Mouse (Mus musculus): ENCODE measurements around the gene Acss2. TPM values are rescaled to one million over a fixed set of nuclear protein-coding genes. Genes with fewer than 3 reads are reported as not detected.
A peak's percentile ranks its signal among the peaks of the same experiment; 100 is the strongest.
"Not testable (repeated sequence)": the region's sequence is repeated elsewhere in the genome, so short reads cannot be mapped to it uniquely, and the experiment has no call there.

Acss2 gene
- polyA plus RNA-seq, 1 experiment: 59.5 TPM

DNA sequence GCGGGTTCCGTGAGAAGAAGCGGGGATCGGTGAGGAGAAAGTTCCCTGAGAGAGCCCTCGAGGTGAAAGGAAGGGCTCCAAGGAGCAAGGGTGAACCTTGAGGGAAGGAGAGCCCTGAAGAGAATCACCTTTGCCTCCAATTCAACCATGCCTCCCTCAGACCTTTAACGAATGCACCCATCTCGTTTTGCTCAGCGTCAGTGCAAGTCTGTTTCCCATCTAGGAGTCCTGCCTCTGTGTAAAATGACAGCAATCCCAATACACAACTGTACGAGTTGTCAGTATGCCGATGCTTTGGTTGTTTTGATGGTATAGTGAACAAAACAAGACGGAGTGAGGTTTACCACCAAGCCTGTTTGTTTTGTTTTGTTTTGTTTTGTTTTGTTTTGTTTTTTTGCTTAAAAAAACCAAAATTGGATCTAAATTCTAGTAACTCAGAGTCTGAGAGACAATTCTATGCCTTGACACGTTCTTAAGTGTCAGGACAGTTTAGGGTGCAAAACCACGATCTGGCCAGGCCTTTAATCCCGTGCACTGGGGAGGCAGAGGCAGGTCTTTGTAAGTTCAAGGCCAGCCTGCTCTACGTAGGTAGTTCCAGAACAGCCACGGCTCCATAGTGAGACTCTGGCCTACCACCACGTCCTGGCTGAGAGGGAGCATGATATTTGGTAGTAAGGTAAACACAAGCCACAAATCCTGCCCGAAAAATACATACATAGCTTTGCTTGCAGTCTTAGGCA lies 953 bp downstream of the Acss2 start:
- no peaks in the 10 kb centered on the region for H3K36me3 ChIP-seq (ENCODE audit: control insufficient read depth, insufficient read depth, low read length)
- H3K27me3 ChIP-seq (ENCODE audit: control insufficient read depth, insufficient read depth, low read length): no peaks in the 10 kb centered on the region
- TF ChIP-seq POLR2A (IDR thresholded peaks at IDR 0.05; ENCODE audit: control insufficient read depth, low read depth, low read length) (no peak), CTCF (IDR thresholded peaks at IDR 0.05; ENCODE audit: control insufficient read depth, insufficient read depth, insufficient replicate concordance, low read depth, low read length) (no peak)
- peak overlapping the region; percentile 77 for H3K27ac ChIP-seq (ENCODE audit: control insufficient read depth, insufficient read depth, low read depth, low read length)
- H3K4me3 ChIP-seq (ENCODE audit: control insufficient read depth, low read depth, low read length): peak overlapping the region; percentile 94
- H3K4me1 ChIP-seq (ENCODE audit: control insufficient read depth, insufficient read depth, low read length): peaks cover 5% of the 10 kb centered on the region

DNA sequence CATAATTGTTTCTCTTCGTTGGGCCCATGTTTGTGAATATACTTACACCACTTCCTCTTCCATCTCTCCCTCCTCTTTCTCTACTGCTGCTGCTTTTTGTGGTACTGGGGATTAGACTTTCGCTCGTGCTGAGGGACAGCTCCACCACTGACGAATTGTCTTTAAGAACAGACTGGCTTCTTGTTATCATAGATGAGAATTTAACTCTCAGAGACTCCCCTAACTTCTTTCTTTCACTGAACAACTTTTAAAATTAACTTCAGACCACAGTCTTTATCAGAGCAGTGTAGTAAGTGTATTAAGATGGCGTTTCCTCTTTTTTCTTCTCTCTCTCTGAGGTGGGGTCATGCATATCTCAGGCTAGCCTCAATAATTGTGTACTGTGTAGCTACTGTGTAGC lies 6.0 kb downstream of the Acss2 start:
- Histone ChIP-seq H3K27me3 (ENCODE audit: control insufficient read depth, insufficient read depth, low read length) (no peaks in the 10 kb centered on the region), H3K27ac (ENCODE audit: control insufficient read depth, insufficient read depth, low read depth, low read length) (no peak overlapping the region), H3K4me1 (ENCODE audit: control insufficient read depth, insufficient read depth, low read length) (peaks cover 2% of the 10 kb centered on the region), H3K4me3 (ENCODE audit: control insufficient read depth, low read depth, low read length) (no peak overlapping the region), H3K36me3 (ENCODE audit: control insufficient read depth, insufficient read depth, low read length) (no peaks in the 10 kb centered on the region)
- TF ChIP-seq CTCF (IDR thresholded peaks at IDR 0.05; ENCODE audit: control insufficient read depth, insufficient read depth, insufficient replicate concordance, low read depth, low read length) (no peak), POLR2A (IDR thresholded peaks at IDR 0.05; ENCODE audit: control insufficient read depth, low read depth, low read length) (no peak)

DNA sequence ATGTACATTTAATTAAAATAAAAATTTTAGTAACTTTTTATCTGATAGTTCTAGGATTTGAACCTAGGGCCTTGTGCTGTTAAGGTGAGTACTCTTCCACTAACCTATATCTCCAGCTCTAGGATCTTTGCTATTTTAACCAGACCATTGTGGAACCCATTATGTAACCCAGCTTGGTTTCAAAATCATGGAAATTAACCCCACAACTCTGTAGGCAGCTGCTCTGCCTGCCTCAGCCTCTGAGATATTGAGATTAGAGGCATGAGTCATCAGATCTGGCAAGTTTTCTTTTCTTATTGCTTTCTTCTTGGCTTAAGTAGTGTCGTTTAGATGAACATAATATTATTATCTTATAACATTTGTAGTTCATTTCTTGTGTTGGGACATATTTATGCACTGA lies 6.6 kb downstream of the Acss2 start:
- TF ChIP-seq POLR2A (IDR thresholded peaks at IDR 0.05; ENCODE audit: control insufficient read depth, low read depth, low read length) (no peak), CTCF (IDR thresholded peaks at IDR 0.05; ENCODE audit: control insufficient read depth, insufficient read depth, insufficient replicate concordance, low read depth, low read length) (no peak)
- Histone ChIP-seq H3K4me1 (ENCODE audit: control insufficient read depth, insufficient read depth, low read length) (no peaks in the 10 kb centered on the region), H3K27ac (ENCODE audit: control insufficient read depth, insufficient read depth, low read depth, low read length) (no peak overlapping the region), H3K4me3 (ENCODE audit: control insufficient read depth, low read depth, low read length) (no peak overlapping the region), H3K27me3 (ENCODE audit: control insufficient read depth, insufficient read depth, low read length) (no peaks in the 10 kb centered on the region), H3K36me3 (ENCODE audit: control insufficient read depth, insufficient read depth, low read length) (no peaks in the 10 kb centered on the region)

DNA sequence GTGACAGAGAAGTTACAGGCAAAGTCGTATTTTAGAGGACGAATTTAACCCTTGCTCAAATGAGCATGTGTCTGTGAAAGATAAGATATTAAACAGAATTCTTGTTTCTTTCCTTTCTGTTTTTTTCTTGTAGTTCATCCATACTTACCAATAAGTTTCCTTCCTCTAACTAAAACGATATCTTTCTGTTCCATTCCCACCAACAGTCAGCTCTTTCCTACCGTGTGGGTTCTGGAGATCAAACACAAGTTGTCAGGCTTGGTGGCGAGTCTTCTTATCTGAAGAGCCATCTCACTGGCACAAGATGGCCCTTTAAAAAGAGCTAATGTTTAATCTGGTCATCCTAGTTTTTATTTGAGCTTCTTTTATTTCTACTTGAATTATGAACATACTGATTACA lies 9.6 kb downstream of the Acss2 start:
- no peaks in the 10 kb centered on the region for H3K4me1 ChIP-seq (ENCODE audit: control insufficient read depth, insufficient read depth, low read length)
- H3K36me3 ChIP-seq (ENCODE audit: control insufficient read depth, insufficient read depth, low read length): no peaks in the 10 kb centered on the region
- H3K27ac ChIP-seq (ENCODE audit: control insufficient read depth, insufficient read depth, low read depth, low read length): no peak overlapping the region
- no peaks in the 10 kb centered on the region for H3K27me3 ChIP-seq (ENCODE audit: control insufficient read depth, insufficient read depth, low read length)
- H3K4me3 ChIP-seq (ENCODE audit: control insufficient read depth, low read depth, low read length): no peak overlapping the region
- TF ChIP-seq POLR2A (IDR thresholded peaks at IDR 0.05; ENCODE audit: control insufficient read depth, low read depth, low read length): no peak
- TF ChIP-seq CTCF (IDR thresholded peaks at IDR 0.05; ENCODE audit: control insufficient read depth, insufficient read depth, insufficient replicate concordance, low read depth, low read length): no peak

DNA sequence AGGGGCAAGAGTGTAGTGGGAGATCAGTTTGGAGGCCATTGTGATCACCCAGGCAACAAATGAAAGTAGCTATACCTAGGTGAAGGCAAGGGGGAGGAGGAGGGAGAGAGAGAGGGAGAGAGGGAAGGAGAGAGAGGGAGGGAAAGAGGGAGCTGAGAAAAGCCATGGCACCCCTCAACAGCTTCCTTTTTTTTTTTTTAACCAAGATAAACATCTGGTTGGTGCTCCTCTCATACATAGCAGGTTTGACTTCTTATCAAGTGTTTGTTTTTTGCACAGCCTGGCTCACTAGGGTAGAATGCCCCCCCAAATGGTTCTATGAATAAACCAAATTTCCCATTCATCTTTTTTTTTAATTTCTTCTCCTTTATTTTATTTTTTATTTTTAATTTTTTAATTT lies 18.5 kb downstream of the Acss2 start:
- Histone ChIP-seq H3K4me1 (ENCODE audit: control insufficient read depth, insufficient read depth, low read length) (no peaks in the 10 kb centered on the region), H3K27me3 (ENCODE audit: control insufficient read depth, insufficient read depth, low read length) (no peaks in the 10 kb centered on the region), H3K4me3 (ENCODE audit: control insufficient read depth, low read depth, low read length) (no peak overlapping the region), H3K36me3 (ENCODE audit: control insufficient read depth, insufficient read depth, low read length) (no peaks in the 10 kb centered on the region), H3K27ac (ENCODE audit: control insufficient read depth, insufficient read depth, low read depth, low read length) (no peak overlapping the region)
- no peak for TF ChIP-seq CTCF (IDR thresholded peaks at IDR 0.05; ENCODE audit: control insufficient read depth, insufficient read depth, insufficient replicate concordance, low read depth, low read length)
- TF ChIP-seq POLR2A (IDR thresholded peaks at IDR 0.05; ENCODE audit: control insufficient read depth, low read depth, low read length): no peak

DNA sequence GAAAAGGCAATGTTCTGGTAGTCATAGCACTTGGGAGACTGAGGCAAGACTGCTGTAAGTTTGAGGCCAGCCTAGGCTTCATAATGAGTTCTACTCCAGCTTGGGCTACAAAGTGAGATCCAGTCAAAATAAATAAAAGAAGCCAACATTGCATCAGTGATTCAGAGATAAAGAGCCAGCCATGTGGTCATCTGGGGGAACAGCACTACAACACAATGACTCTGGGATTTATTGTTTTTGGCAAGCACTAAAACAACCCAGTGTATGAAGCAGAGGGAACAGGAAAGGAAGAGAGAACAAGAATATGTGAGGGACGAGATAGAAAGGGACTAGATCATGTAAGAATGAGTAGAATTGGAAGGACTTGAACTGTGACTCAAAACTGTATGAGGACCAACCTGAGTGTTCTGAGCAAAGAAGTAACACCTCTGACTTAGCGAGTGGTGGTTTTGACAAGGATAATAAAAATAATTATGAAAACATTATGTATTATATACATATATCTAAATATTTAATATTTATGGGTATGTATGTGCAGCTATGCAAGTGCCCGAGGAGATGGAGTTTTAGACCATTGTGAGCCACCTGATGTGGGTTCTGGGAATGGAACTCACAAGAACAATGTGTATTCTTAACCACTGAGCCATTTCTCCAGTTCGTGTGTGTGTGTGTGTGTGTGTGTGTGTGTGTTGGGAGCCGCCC lies 20.2 kb downstream of the Acss2 start:
- Histone ChIP-seq H3K27me3 (ENCODE audit: control insufficient read depth, insufficient read depth, low read length) (no peaks in the 10 kb centered on the region), H3K27ac (ENCODE audit: control insufficient read depth, insufficient read depth, low read depth, low read length) (no peak overlapping the region; the same call in 1 of the 2 replicates), H3K4me3 (ENCODE audit: control insufficient read depth, low read depth, low read length) (no peak overlapping the region), H3K36me3 (ENCODE audit: control insufficient read depth, insufficient read depth, low read length) (no peaks in the 10 kb centered on the region), H3K4me1 (ENCODE audit: control insufficient read depth, insufficient read depth, low read length) (no peaks in the 10 kb centered on the region)
- no peak for TF ChIP-seq POLR2A (IDR thresholded peaks at IDR 0.05; ENCODE audit: control insufficient read depth, low read depth, low read length)
- no peak for TF ChIP-seq CTCF (IDR thresholded peaks at IDR 0.05; ENCODE audit: control insufficient read depth, insufficient read depth, insufficient replicate concordance, low read depth, low read length)

DNA sequence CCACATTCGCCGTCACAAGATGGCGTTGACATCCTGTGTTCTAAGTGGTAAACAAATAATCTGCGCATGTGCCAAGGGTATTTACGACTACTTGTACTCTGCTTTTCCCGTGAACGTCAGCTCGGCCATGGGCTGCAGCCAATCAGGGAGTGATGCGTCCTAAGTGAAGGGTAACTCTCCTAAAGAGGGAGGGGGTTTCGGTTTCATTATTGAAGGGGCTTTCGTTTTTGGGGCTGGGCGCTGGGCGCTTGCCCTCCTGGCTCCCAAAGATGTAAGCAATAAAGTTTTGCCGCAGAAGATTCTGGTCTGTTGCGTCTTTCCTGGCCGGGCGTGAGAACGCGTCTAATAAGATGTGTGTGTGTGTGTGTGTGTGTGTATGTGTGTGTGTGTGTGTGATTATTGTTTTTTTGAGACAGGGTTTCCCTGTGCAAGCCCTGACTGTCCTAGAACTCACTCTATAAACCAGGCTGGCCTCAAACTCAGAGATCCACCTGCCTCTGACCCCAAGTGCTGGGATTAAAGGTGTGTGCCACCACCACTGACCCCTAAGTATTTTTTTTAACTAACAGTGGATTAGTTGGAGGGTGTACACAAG lies 20.8 kb downstream of the Acss2 start:
- H3K27ac ChIP-seq (ENCODE audit: control insufficient read depth, insufficient read depth, low read depth, low read length); H3K36me3 ChIP-seq (ENCODE audit: control insufficient read depth, insufficient read depth, low read length); H3K4me1 ChIP-seq (ENCODE audit: control insufficient read depth, insufficient read depth, low read length); H3K27me3 ChIP-seq (ENCODE audit: control insufficient read depth, insufficient read depth, low read length): not testable (repeated sequence)
- peak overlapping the region; percentile 44 for H3K4me3 ChIP-seq (ENCODE audit: control insufficient read depth, low read depth, low read length)
